Mouse (Mus musculus) MEL (cell line): ENCODE results near the gene Pcnx. TPM values are rescaled to one million over a fixed set of nuclear protein-coding genes. Genes with fewer than 3 reads are reported as not detected.

Experiments
- DNase-seq: peaks from one replicate; pipeline ENCODE4 v3.0.0; 2011; ENCODE audit warnings: low read depth, low spot score
- H3K27ac ChIP-seq: 2 replicates; pipeline ENCODE4 v1.5.1; 2012; ENCODE audit warnings: low read depth, mild to moderate bottlenecking, control low read depth, low read length, moderate library complexity; ENCODE audit not compliant: control insufficient read depth
- H3K27me3 ChIP-seq, 2 experiments: fragments of 150-350 bp in 1 of 2; sonication (generic) in 1 of 2; 2 replicates each; pipeline ENCODE4 v1.6.1; 2012; ENCODE audit warnings: low read length in 2 of 2, mild to moderate bottlenecking in 2 of 2, improper control_type of control experiment in 1 of 2, moderate library complexity in 1 of 2; ENCODE audit not compliant: insufficient read depth in 2 of 2, control insufficient read depth in 1 of 2
- H3K36me3 ChIP-seq, 2 experiments: 2 replicates each; pipeline ENCODE4 v1.6.1; 2012 to 2014; ENCODE audit warnings: low read length in 2 of 2, improper control_type of control experiment in 1 of 2, inconsistent platforms in 1 of 2, mild to moderate bottlenecking in 1 of 2; ENCODE audit not compliant: insufficient read depth in 2 of 2, control insufficient read depth in 1 of 2
- H3K4me1 ChIP-seq, 2 experiments: fragments of 150-350 bp in 1 of 2; sonication (generic) in 1 of 2; 2 replicates each; pipeline ENCODE4 v1.6.1; 2012; ENCODE audit warnings: low read length in 2 of 2, improper control_type of control experiment in 1 of 2, mild to moderate bottlenecking in 1 of 2; ENCODE audit not compliant: insufficient read depth in 2 of 2, control insufficient read depth in 1 of 2
- H3K4me3 ChIP-seq, 2 experiments: fragments of 150-350 bp in 1 of 2; sonication (generic) in 1 of 2; 2 replicates each; pipeline ENCODE4 v1.5.1; 2012; ENCODE audit warnings: low read depth in 2 of 2, low read length in 2 of 2, mild to moderate bottlenecking in 2 of 2, moderate library complexity in 2 of 2, control low read depth in 1 of 2, improper control_type of control experiment in 1 of 2; ENCODE audit not compliant: control insufficient read depth in 1 of 2, insufficient read depth in 1 of 2
- H3K79me2 ChIP-seq: 2 replicates; pipeline ENCODE4 v1.6.1; 2012; ENCODE audit warnings: mild to moderate bottlenecking, low read length, moderate library complexity; ENCODE audit not compliant: control insufficient read depth, poor library complexity, insufficient read depth
- H3K9ac ChIP-seq: 2 replicates; pipeline ENCODE4 v1.6.1; 2012; ENCODE audit warnings: low read depth, mild to moderate bottlenecking, control low read depth, low read length, moderate library complexity; ENCODE audit not compliant: control insufficient read depth, poor library complexity, severe bottlenecking
- H3K9me3 ChIP-seq: fragments of 150-350 bp; sonication (generic); replicated peaks from 2 replicates; pipeline ENCODE4 v1.6.1; 2012; ENCODE audit warnings: mild to moderate bottlenecking, low read length, improper control_type of control experiment, moderate library complexity; ENCODE audit not compliant: insufficient read depth
- CTCF ChIP-seq, 3 experiments: IDR thresholded peaks in 2 of 3; conservative IDR thresholded peaks in 1 of 3; 2 replicates each; pipeline ENCODE4 v1.5.1; 2011 to 2012; ENCODE audit warnings: low read length in 3 of 3, low read depth in 2 of 3, mild to moderate bottlenecking in 2 of 3, improper control_type of control experiment in 1 of 3, inconsistent platforms in 1 of 3, mixed read lengths in 1 of 3, moderate library complexity in 1 of 3; ENCODE audit not compliant: control insufficient read depth in 1 of 3, insufficient read depth in 1 of 3, poor library complexity in 1 of 3, severe bottlenecking in 1 of 3
- ELF1 ChIP-seq: IDR thresholded peaks from 2 replicates; pipeline ENCODE4 v1.6.1; 2014; ENCODE audit warnings: low read depth, mild to moderate bottlenecking, inconsistent platforms, low read length, improper control_type of control experiment, moderate library complexity
- EP300 ChIP-seq, 2 experiments: IDR thresholded peaks; 2 replicates each; pipeline ENCODE4 v1.6.1; 2011; ENCODE audit warnings: improper control_type of control experiment in 2 of 2, low read length in 2 of 2, low read depth in 1 of 2, mild to moderate bottlenecking in 1 of 2
- ETS1 ChIP-seq: IDR thresholded peaks from 2 replicates; pipeline ENCODE4 v1.6.1; 2012; ENCODE audit warnings: low read depth, mild to moderate bottlenecking, inconsistent platforms, low read length, improper control_type of control experiment, moderate library complexity
- GABPA ChIP-seq: IDR thresholded peaks from 2 replicates; pipeline ENCODE4 v1.6.1; 2012; ENCODE audit warnings: low read depth, mild to moderate bottlenecking, inconsistent platforms, low read length, improper control_type of control experiment, moderate library complexity
- HCFC1 ChIP-seq: IDR thresholded peaks from 2 replicates; pipeline ENCODE4 v1.6.1; 2012; ENCODE audit warnings: low read depth, mild to moderate bottlenecking, inconsistent platforms, low read length, improper control_type of control experiment, moderate library complexity
- JUND ChIP-seq: IDR thresholded peaks from 2 replicates; pipeline ENCODE4 v1.6.1; 2011; ENCODE audit warnings: low read depth, mild to moderate bottlenecking, improper control_type of control experiment, low read length
- KAT2A ChIP-seq: conservative IDR thresholded peaks from 2 replicates; pipeline ENCODE4 v1.6.1; 2012; ENCODE audit warnings: low read depth, low read length, improper control_type of control experiment, inconsistent platforms
- MAFK ChIP-seq: IDR thresholded peaks from 2 replicates; pipeline ENCODE4 v1.6.1; 2011; ENCODE audit warnings: low read depth, mild to moderate bottlenecking, low read length, improper control_type of control experiment, borderline replicate concordance
- MAX ChIP-seq: IDR thresholded peaks from 2 replicates; pipeline ENCODE4 v1.6.1; 2011; ENCODE audit warnings: low read length, improper control_type of control experiment
- MYB ChIP-seq: IDR thresholded peaks from 2 replicates; pipeline ENCODE4 v1.6.1; 2011; ENCODE audit warnings: mild to moderate bottlenecking, low read depth, low read length, improper control_type of control experiment
- NELFE ChIP-seq: IDR thresholded peaks from 2 replicates; pipeline ENCODE4 v1.6.1; 2011; ENCODE audit warnings: low read depth, low read length, improper control_type of control experiment
- POLR2A ChIP-seq, 2 experiments: IDR thresholded peaks; 2 replicates each; pipeline ENCODE4 v1.6.1; 2011 to 2012; ENCODE audit warnings: low read length in 2 of 2, mild to moderate bottlenecking in 2 of 2, control low read depth in 1 of 2, improper control_type of control experiment in 1 of 2, low read depth in 1 of 2, moderate library complexity in 1 of 2; ENCODE audit not compliant: control insufficient read depth in 1 of 2, insufficient read depth in 1 of 2, poor library complexity in 1 of 2
- POLR2AphosphoS2 ChIP-seq: IDR thresholded peaks from 2 replicates; pipeline ENCODE4 v1.6.1; 2011; ENCODE audit warnings: low read length, improper control_type of control experiment
- TAL1 ChIP-seq: IDR thresholded peaks from 2 replicates; pipeline ENCODE4 v1.6.1; 2012; ENCODE audit warnings: mild to moderate bottlenecking, inconsistent platforms, low read length, moderate library complexity, mixed read lengths
- TCF12 ChIP-seq: IDR thresholded peaks from 2 replicates; pipeline ENCODE4 v1.6.1; 2014; ENCODE audit warnings: low read depth, mild to moderate bottlenecking, inconsistent platforms, low read length, improper control_type of control experiment, moderate library complexity
- UBTF ChIP-seq: IDR thresholded peaks from 2 replicates; pipeline ENCODE4 v1.6.1; 2012; ENCODE audit warnings: low read depth, mild to moderate bottlenecking, inconsistent platforms, low read length, improper control_type of control experiment, moderate library complexity, borderline replicate concordance; ENCODE audit not compliant: insufficient read depth
- USF1 ChIP-seq: IDR thresholded peaks from 2 replicates; pipeline ENCODE4 v1.6.1; 2014; ENCODE audit warnings: low read depth, mild to moderate bottlenecking, inconsistent platforms, low read length, improper control_type of control experiment, moderate library complexity
- ZMIZ1 ChIP-seq: IDR thresholded peaks from 2 replicates; pipeline ENCODE4 v1.6.1; 2012; ENCODE audit warnings: low read depth, mild to moderate bottlenecking, inconsistent platforms, low read length, improper control_type of control experiment, moderate library complexity
- ZNF384 ChIP-seq: IDR thresholded peaks from 2 replicates; pipeline ENCODE4 v1.6.1; 2012; ENCODE audit warnings: low read depth, mild to moderate bottlenecking, inconsistent platforms, low read length, improper control_type of control experiment
- polyA plus RNA-seq, 2 experiments: library from polyadenylated mRNA; stranded (reverse) in 1 of 2; unstranded in 1 of 2; fragments of >175 nt in 1 of 2; fragments of >200 nt in 1 of 2; gene quantifications; 2 replicates each; pipeline versions ENCODE4 v1.2.1 to v1.2.4; 2012; ENCODE audit warnings: low replicate concordance in 2 of 2, low read depth in 1 of 2; ENCODE audit not compliant: insufficient read length in 2 of 2, insufficient read depth in 1 of 2, missing spikeins in 1 of 2
- total RNA-seq: library from RNA; depleted of rRNA; stranded (reverse); fragments of 300-350 nt; gene quantifications from 2 replicates; pipeline ENCODE4 v1.2.3, GENCODE M21; 2012

Gene Pcnx
- total and polyA plus RNA-seq, 3 experiments, result 8.9 to 140 (median 20.6) TPM

DNA sequence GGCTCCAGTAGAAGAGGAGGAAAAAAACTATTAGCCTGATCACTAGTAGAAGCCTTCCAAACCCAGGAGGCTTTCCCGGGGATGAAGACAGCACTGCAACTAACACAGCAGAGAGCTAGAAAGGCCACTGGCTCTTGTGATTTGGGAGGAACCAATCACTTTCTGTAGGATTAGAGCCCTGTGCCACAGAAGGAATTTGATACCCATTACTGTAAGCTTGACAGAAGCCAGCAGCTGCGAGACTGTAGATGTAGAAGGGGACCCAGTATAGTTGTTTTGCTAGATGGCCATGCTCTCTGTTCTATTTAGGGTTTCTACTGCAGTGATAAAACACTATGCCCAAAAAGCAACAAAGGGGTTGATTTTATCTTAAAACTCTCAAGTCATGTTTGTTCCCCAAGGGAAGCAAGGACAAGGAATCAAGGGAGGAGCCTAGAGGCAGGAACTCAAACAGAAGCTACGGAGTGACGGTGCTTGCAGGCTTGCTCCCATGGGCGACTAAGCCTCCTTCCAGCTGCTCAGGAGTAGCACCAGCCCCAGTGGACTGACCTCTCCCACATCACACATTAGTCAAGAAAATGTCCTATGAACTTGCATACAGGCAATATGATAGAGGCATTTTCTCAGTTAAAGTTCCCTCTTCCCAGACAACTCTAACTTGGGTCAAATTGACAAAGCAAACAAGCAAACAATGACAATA lies 27.6 kb upstream of the Pcnx start:
- no peak overlapping the region for H3K4me3 ChIP-seq
- DNase-seq, result no peak
- H3K27ac ChIP-seq, result no peak overlapping the region
- peaks cover 0 to 3% of the 10 kb centered on the region in 2 experiments; a peak in 3 of 4 replicates for H3K27me3 ChIP-seq
- TF ChIP-seq HCFC1 (no peak), USF1 (no peak), POLR2A (IDR thresholded peaks at IDR 0.05; ENCODE audit: control insufficient read depth in 1 of 2, insufficient read depth in 1 of 2, low read depth in 1 of 2, low read length in 2 of 2, poor library complexity in 1 of 2) (no peak), TCF12 (no peak), MAX (no peak), GABPA (no peak), TAL1 (no peak), NELFE (no peak), ELF1 (no peak), EP300 (IDR thresholded peaks at IDR 0.05; ENCODE audit: low read depth in 1 of 2, low read length in 2 of 2) (no peak), JUND (no peak), ETS1 (no peak), UBTF (no peak), KAT2A (no peak), CTCF (IDR thresholded peaks at IDR 0.05 in 2 of 3, conservative IDR thresholded peaks at IDR 0.05 in 1 of 3; ENCODE audit: control insufficient read depth in 1 of 3, insufficient read depth in 1 of 3, low read depth in 2 of 3, low read length in 3 of 3, poor library complexity in 1 of 3, severe bottlenecking in 1 of 3) (no peak), ZMIZ1 (no peak), MYB (no peak), MAFK (no peak)
- H3K9ac ChIP-seq, result no peak overlapping the region
- H3K9me3 ChIP-seq, result no peaks in the 10 kb centered on the region
- H3K79me2 ChIP-seq, result no peaks in the 10 kb centered on the region
- no peaks in the 10 kb centered on the region for H3K36me3 ChIP-seq
- no peaks in the 10 kb centered on the region; a peak in 1 of 4 replicates for H3K4me1 ChIP-seq

DNA sequence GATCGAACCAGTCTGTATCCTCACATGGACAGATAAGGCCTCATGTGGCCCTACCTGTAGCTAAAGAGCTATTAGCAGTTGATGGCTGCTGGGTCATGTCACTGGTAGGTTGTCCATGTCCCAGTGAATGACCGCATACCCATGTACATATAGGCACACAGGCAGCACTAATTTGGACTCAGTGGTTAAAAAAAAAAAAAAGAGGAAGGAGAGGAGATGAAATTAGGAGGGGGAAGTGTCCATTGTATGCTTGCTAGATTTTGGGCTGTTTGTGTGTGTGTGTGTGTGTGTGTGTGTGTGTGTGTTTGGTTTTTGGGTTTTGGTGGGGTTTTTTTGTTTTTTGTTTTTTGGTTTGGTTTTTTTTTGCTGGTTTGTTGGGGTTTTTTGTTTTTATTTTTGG lies 26.7 kb upstream of the Pcnx start:
- H3K4me3 ChIP-seq, result no peak overlapping the region
- peaks cover 0 to 6% of the 10 kb centered on the region in 2 experiments; a peak in 3 of 4 replicates for H3K27me3 ChIP-seq
- H3K79me2 ChIP-seq, result no peaks in the 10 kb centered on the region
- H3K36me3 ChIP-seq, result no peaks in the 10 kb centered on the region
- no peaks in the 10 kb centered on the region for H3K9me3 ChIP-seq
- DNase-seq, result peak; percentile 46
- no peak overlapping the region for H3K27ac ChIP-seq
- no peaks in the 10 kb centered on the region; a peak in 1 of 4 replicates for H3K4me1 ChIP-seq
- no peak overlapping the region for H3K9ac ChIP-seq
- TF ChIP-seq KAT2A (no peak), HCFC1 (no peak), ZNF384 (peak; percentile 90), MAFK (no peak), POLR2AphosphoS2 (no peak)
- TF ChIP-seq, all 39 proteins: peak for 1
